Mouse (Mus musculus) CD4-positive naive resting alpha-beta T cell, adult 57 days (primary cell): Measurements from ENCODE around the gene Zfp973. TPM values are rescaled to one million over a fixed set of nuclear protein-coding genes. Genes with fewer than 3 reads are reported as not detected.

Experiments used
- total RNA-seq: library from RNA; stranded (reverse); gene quantifications from one replicate; pipeline ENCODE4 v1.2.4, GENCODE M21; 2023

Zfp973 gene
- total RNA-seq: 7.3 TPM

GRCm38 (mm10) chr2:176670222-176670621 is at the start of gene Zfp973:
Zfp973 (plus strand) TSS chr2:176670522.

GRCm38 (mm10) chr2:176636244-176636643 is 34.1 kb upstream of the Zfp973 start, which contains the start of gene Gm14308:
Gm14308 (minus strand) TSS chr2:176636344.

GRCm38 (mm10) chr2:176708051-176708450 is 37.7 kb downstream of the Zfp973 start, which contains the start of gene Gm14305:
Gm14305 (plus strand) TSS chr2:176708328.

Other genes starting within 250 kb of the Zfp973 start
- 4.6 TPM for gene Gm14435, start 246.9 kb upstream of the Zfp973 start, total RNA-seq
- not detected for gene Gm14434, start 183.7 kb upstream of the Zfp973 start, total RNA-seq
- gene Zfp967, start 149.5 kb upstream of the Zfp973 start, total RNA-seq: not detected
- gene Gm14308, start 34.2 kb upstream of the Zfp973 start, total RNA-seq: 0.71 TPM
- 3.7 TPM for gene Gm14305, start 37.8 kb downstream of the Zfp973 start, total RNA-seq
- gene Gm14295, start 128.1 kb downstream of the Zfp973 start, total RNA-seq: 1.6 TPM
- gene Gm14408, start 160.6 kb downstream of the Zfp973 start, total RNA-seq: not detected